Mouse (Mus musculus) regulatory T cell (primary cell): ENCODE results near the gene Myo1d.

Experiments
- in situ Hi-C: fragments of 300-600 bp; cut with MboI, MseI; formaldehyde crosslinking; loops from one replicate; pipeline ENCODE4 v1.15.1; 2025; ENCODE audit warnings: high pct_unique_total_duplicates

The Myo1d gene

GRCm38 (mm10) chr11:80779527-80780344 is at the start of gene Myo1d:
TSS of gene Myo1d (minus strand) at chr11:80780025.
- in situ Hi-C loops = no loop called here

GRCm38 (mm10) chr11:80821794-80822193 is 42.0 kb upstream of the Myo1d start:
- in situ Hi-C loops = no loop called here

DNA sequence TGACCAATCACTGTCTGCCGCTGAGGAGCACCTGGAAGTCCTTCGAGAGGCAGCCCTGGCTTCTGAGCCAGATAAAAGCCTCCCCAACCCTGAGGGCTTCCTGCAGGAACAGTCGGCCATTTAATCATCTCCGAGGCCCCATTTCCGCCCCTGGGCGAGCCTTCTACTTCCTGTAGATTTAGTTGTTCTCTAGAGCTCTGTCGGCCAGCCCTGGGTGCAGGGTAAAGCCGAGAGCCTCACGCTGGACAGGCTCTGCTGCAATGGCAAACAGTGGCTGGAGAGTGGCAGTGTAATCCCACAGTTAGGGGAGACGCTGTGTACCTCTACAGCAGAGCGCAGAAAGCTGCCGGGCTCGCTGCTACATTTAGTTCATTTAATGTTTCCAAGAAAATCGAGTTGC is 41.5 kb upstream of the Myo1d start:
- in situ Hi-C loops = no loop called here

GRCm38 (mm10) chr11:80820085-80820484 is 40.3 kb upstream of the Myo1d start:
- in situ Hi-C loops = no loop called here

DNA sequence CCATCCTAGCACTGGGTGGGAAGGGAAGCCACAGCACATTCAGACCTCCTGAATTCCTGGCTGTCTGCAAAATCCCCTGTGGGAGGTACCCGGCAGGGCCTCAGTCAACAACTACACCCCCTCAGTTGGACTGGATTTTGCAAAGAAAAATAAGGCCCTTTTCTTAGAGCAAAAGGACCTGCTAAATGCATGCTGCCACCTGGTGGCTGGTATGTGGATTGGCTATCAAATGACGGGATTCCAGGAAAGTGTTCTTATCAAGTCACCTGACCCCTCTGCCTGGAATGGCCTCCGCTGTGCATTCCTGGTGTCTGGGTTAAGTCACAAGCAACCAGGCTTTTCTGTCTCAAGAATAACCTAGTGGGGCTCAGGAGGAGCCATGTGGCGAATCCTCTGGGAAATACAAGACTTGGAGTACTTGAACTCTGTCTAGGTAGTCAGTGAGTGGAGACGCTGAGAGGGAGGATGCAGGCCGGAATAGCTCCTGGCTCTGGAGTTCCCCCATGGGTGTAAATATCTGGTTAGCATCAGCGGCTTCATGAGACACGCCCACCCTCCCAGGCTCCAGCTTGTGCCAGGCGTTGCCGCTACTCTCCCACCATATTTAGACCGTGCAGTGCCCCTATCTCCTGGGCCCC is 38.4 kb upstream of the Myo1d start:
- in situ Hi-C loops = no loop called here

DNA sequence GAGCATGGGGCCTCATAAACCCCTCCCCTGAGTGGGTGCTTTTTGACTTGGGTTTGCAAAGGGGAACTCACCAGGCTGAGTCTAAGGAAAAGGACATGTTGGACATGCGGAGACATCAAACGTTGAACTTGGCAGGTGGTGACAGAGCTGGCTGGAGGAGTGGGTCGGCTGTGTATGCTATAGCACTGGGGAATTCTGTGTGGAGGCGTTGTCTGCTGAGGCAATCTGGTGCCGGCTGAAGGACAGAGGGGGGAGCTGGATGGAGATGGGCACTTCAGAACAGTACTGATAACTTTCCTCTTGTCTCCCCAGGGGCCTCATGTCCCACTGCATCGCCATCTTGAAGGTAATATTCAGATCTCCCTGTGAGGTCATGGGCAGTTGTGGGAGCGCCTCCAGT is 35.5 kb upstream of the Myo1d start:
- in situ Hi-C loops = no loop called here

GRCm38 (mm10) chr11:80811156-80811555 is 31.3 kb upstream of the Myo1d start:
- in situ Hi-C loops = no loop called here

GRCm38 (mm10) chr11:80809993-80810821 is 30.4 kb upstream of the Myo1d start, which contains the start of gene Tmem98:
TSS of gene Tmem98 (plus strand) at chr11:80810175.
- in situ Hi-C loops = loop anchor here (5.0 kb wide), 1 partner anchor 118 kb away; no protein-coding TSS in a partner anchor

DNA sequence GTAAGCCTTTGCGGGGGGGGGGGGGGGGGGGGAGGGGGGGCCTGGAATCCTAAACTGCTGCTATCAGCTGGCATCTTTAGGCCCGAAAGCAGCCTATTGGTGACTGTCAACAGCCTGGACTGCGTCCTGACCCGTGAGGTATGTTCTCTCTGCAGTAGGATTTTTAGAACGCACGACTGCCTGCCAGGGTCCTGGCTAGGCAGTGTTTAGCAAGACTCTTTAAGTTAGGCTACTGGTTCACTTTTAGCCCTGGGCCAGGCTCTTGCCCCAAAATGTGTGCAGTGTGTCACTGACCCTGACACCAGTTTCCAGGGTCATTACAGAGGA is 29.8 kb upstream of the Myo1d start:
- in situ Hi-C loops = loop anchor here (5.0 kb wide), 1 partner anchor 117 kb away; no protein-coding TSS in a partner anchor

GRCm38 (mm10) chr11:80808551-80809070 is 28.8 kb upstream of the Myo1d start:
- in situ Hi-C loops = loop anchor here (5.0 kb wide), 1 partner anchor 116 kb away; no protein-coding TSS in a partner anchor

DNA sequence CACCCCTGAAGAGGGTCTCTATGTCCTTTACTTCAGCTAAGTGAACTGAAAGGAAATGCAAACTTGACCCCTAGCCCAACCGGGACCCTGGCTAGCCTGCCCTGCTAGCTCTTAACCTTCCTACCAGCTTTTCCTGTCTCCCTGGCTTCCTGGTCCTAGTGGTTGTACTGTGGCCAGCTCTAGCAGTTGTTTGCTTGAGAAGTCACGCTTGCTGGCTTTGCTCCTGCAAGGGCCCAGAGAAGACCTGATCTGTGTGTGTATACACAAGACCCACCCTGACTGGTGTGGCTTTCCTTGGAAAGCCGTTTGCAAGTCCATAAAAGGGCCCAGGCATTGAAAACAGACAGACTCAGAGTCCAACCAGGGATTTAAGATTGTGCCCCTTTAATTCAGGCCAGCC is 22.9 kb upstream of the Myo1d start:
- in situ Hi-C loops = no loop called here

DNA sequence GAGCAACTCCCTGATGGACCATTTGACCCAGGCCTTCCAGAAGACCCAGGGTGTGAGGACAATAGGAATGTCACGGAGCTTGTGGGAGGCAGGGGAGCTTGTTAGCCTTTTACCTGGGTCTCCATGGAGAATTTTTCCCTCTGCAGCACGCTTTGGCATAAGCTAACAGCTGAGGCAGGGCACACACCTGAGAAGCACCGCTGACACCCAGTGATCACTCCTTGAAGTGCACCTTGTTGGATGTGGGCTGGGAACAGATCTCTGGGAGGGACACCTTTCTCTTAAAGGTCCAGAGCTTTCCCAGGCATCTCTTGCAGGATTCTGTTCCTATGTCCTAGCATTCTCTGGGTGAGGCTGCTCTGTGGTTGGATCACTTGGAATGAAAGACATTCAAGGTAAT is 20.2 kb upstream of the Myo1d start:
- in situ Hi-C loops = no loop called here

GRCm38 (mm10) chr11:80795431-80795830 is 15.6 kb upstream of the Myo1d start:
- in situ Hi-C loops = no loop called here

DNA sequence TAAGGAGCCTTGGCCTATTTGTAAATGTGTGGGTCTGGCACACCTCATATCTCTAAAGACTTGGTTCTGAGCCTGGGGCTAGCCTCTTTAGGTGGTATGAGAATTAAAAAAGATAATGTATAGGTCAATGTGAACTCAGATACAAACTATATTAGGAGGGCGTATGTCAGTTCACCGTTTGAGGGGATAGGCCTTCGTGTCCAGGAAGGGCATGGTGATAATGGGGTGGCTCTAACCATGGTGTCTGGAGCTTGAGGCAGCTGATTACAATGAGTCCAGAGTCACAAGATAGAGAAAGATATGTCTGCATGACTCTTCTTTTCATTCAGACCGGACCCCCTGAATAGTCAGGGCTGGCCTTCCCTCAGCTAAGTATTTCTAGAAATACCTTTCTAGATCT is 14.5 kb upstream of the Myo1d start:
- in situ Hi-C loops = no loop called here

DNA sequence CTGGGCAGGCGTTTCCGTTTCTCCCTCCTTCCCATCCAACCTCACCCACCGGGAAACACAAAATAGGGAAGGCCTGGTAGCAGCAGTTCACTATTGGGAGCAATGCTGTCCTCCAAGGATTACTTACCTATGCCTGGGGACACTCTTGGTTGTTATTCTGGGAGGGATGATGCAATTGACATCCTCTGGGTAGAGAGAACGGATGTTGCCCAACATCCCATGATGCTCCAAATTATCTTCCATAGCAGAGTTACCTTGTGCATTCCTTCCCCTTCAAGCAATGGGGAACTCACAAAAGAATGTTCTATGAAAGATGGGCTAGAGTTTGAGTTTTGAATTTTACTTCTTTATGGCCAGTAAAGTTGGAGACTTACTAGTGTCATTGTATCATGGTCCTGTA is 13.6 kb upstream of the Myo1d start:
- in situ Hi-C loops = no loop called here

GRCm38 (mm10) chr11:80791677-80792432 is 12.0 kb upstream of the Myo1d start:
- in situ Hi-C loops = no loop called here

DNA sequence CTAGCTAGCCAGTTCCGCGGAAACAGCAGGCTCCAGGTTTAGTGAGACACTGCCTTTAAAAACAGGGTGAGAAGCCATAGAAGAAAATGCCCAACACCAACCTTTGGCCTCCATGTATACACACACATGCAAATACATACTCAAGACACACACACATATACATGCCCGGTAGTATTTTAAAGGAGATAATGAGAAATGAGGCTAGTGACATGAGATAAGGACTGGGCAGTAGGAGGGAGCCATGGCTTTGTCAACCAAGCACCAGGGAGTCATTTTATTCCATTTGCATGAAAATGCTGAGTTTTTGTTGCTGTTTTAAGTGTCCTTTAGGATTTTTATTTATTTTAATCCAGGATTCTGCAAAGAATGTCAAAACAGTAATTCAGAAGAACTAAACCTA is 10.6 kb upstream of the Myo1d start:
- in situ Hi-C loops = no loop called here

DNA sequence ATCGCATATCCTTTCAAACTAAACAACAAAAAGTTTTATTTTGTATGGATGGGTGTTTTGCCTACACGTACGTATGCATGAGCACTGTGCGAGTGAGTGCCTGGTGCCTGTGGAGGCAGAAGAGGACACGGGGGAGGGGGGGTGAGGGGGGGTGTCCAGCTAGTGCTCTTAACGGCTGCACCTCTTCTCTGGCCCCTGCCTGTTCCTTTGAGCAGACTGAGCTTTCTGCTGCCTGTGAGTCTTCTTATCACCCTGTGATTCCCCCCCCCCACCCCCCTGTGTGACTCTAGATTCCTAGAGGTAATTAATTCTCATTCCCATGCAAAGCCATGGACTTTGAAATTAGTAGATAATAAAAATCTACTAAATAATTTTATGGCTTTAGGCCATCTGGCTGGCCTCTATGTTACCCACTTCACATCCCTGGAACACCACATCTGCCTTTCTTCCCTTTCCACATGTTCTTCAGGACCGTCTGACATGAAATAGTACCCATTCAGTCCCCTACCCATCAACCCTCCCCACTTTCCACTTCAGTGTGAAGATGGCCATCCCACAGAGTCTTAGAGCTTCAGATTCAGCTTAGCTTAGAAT is 9.9 kb upstream of the Myo1d start:
- in situ Hi-C loops = no loop called here

DNA sequence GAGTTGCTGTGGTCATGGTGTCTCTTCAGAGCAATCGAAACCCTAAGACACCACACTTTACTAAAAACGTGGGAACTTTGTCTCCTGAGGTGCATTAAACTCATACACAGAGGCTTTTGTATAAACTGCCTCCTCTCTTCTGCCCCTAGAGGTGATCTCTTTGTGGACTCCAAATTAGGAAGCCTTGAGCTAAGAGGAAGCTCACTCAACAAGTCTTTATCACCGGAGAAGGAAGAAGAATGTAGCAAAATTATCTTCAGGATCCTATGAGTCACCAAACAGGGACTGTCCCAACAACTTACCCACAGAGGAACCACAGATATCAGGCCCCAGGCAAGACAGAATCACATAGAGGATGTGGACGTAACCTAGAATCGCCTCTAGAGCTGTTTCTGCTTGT is 5.8 kb upstream of the Myo1d start:
- in situ Hi-C loops = no loop called here

DNA sequence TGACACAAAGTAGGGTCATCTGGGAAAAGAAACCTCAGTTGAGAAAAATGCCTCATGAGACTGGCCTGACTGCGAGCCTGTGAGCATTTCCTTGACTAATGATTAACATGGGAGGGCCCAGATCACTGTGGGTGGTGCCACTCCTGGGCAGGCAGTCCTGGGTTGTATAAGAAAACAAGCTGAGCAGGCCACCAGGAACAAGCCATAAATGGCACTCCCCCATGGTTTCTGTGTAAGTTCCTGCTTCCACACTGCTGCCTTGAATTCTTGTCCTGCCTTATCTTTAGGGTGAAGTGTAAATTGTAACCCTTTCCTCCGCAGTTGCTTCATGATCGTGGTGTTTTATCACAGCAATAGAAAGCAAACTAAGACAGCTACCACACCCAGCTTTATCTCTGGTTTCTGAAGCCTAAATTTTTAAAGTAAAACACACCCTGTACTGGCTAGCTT is 4.5 kb upstream of the Myo1d start:
- in situ Hi-C loops = no loop called here

- in situ Hi-C loops = no loop called here
Observed at GRCm38 (mm10) chr11:80783460-80783859, 3.6 kb upstream of the Myo1d start.
